Mouse (Mus musculus): ENCODE measurements at regions not wholly inside any gene's neighbourhood (a gene's known extent, or its start where the extent isn't known, plus 50 kb on each side); places are given as distances from the start of the nearest gene placed in this dataset.

DNA sequence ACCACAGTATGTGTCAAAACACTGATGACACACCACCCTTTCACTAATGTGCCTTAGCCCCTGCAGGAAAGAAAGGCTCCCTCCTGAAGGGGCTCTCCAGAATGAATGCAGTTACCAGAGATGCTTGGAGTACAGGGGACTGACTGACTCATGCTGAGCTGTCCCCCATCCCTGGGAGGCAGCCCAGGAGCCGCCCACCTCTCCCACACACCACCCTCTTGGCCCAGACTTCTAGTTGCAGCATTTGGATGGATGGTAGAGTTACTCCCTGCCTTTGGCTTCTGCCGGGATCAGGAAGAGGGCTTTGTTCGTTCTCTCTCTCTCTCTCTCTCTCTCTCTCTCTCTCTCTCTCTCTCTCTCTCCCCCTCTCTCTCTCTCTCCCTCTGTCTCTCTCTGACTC is 53.4 kb upstream of the Jun start:
- no peak for DNase-seq (ENCODE audit: low spot score)

DNA sequence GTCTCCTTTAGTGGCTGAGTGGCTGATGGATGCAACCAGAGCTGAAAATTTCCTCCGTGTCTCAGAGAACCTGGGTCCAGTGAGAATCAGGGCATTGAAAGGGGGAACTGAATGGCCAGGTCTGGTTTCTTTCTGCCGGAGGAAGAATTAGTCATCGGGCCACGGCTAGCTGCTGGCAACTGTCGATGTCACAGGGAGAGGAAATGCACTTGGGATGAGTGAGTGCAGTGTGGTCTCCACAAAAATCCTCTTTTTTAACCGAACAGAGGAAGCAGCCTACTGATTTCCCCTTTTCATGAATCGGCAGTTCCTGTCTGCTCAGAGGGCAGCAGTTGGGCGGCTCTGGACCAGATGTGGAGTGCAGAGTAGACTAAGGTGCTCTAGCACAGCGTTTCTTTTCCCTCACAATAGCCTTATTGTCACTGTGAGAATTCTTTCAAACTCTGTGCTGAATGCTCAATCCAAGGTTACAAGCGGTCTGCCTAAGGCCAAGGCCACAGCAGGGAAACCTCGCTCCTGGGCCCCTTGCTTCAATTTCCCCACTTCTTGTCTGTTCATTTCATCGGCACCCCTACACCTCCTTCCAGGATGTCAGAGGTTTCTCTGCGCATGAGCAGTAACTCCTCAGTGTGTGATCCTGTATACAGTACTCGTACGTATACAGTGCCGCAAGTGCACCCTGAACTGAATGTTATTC is 54.1 kb upstream of the Jun start:
- peak; percentile 48 for DNase-seq (ENCODE audit: low spot score)

DNA sequence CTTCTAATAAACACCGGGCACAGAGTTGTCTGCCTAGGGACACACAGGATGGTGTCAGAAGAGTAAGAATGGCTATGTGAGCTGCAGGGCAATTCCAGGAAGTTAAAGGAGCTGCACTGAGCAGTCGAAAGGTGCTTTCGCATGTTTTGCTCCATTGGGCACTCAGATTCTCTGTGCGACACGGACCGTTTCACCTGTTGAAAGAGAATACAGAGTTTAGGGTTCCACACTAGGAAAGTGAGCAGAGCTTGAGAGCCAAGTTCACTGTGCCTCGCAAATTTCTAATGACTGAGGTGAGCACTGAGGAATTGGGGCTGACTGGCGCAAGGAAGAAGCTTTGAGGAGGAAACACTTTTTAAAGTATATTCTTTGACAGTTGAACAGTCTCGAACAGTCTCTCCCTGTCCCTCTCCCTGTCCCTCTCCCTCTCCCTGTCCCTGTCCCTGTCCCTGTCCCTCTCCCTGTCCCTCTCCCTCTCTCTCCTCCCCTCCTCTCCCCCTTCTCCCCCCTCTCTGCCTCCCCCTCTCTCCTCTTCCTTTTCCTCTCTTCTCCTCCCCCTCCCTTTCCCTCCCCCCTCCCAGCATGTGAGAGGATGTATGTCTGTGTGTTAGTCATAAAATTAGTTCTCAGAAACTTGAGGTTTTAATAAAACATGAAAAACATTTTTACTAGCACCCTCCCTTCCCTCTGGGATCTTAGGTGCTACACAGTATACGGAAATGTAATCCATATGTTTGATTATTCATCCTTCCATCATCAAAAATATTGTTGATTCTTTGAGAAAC is 55.1 kb upstream of the Jun start:
- no peak for DNase-seq (ENCODE audit: low spot score)

DNA sequence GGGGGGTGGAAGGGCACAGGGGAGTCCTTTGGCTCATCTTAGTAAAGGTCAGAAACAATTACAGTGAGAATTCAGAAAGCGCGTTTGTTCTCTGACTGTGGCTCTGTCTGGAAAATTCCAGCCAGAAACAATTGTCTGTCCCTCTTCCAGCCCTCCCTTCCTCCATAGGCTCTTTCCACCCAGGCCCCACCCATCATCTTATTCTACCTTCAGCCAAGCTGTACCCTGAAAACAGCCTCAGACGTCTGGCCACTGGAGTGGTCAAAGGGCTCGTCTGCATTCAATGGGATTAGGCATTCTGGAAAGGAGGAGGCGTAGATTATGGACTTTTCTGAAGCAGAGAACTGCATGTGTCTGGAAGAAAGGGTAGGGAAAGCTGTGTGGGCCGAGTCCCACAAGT is 56.8 kb upstream of the Jun start:
- DNase-seq (ENCODE audit: low spot score), result no peak

DNA sequence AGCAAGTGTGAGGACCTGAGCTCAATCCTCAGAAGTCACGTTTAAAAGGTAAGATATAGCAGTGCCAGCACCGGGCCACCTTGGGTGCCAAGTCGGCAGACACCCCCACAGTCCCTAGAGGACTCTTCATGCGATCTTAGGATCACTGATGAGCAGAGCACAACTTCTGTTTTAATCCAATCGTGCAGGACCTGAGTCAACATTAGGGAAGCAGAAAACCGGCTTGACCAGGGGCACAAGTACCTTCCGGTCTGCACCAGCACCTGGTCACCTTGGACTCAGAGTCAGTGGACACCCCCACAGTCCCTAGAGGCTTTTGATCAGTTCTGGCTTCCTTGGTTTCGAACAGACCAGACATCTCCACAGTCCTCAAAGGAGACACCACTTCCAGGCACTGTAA is 58.8 kb upstream of the Jun start:
- DNase-seq (ENCODE audit: low spot score), result no peak

DNA sequence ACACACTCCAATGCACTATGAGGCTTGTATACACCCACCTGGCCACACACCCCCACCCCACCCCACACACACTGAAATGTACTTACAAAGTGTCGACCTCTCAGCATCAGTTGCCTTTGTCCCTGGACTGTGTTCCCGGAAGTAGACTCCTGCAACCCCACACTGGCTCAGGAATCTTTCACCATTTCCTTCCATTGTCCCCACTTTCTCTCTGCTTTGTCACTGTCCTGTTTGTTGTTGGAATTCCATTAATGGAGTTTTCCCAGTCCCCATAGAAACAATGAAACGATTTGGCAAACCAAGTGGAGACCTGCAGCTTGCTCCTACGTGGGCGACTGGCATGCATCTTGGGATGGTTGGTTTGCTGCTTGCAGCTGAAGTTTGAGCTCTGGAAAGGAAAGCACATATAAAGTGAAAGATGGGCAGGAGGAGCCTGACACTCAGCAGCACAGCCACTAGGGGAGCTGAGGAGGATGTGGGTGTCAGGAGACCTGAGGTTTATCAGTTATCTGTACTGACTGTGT is 65.2 kb upstream of the Jun start:
- no peak for DNase-seq (ENCODE audit: low spot score)

DNA sequence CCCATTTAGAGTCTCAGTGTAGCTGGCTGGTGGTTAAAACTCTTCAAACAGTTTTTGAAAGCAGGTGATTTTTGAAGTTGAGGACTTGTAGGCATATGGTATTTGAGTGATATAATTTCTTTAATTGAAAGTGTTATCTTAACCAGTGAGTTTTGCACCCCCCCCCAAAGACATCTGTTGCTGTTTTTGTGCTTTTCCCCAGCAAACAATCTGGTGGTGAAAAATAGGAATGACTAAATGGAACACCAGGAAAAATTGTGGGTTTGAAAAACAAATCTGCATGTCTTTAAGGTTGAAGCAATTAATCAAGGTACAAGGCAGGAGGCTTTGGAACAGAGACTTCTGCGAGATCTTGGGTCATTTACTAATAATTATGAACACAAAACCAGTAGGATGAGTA is 68.9 kb upstream of the Jun start:
- no peak for DNase-seq (ENCODE audit: low spot score)

DNA sequence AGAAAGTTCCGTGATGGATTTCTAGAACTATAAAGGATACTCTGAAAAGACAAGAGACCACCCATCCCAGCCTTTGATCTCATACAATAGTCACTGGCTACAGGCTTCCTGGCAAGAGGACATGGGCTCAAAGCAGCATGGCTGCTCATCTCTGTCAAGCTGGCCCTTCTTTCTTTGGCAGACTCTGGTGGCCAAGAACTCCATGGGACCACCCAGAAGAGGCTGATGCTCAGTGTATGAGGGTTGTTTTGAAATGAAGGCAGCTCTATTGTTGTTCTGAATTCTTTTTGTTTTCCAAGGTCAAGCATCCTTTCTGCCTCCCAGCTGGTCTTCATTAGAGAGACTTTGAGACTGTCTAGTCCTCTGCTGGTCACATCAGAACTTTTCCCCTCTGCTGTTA is 73.3 kb upstream of the Jun start:
- no peak for DNase-seq (ENCODE audit: low spot score)

DNA sequence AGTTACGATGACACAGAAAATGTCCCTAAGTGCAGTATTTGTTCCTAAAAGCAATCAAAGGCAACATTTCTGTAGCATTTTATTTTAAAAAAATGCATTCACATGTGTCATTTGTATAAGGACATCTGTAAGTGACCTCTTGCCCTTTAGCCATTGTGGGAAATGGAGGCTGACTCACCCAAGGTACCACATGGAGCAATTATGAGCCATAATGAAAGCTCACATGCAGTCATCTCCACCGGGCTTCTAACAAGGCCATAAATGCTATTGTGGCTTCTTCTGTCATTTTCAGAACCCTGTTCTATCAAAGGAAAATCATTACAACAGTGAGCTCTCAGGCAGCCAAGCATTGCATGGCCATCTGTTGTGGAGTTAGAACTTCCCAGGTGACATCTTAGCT is 75.9 kb upstream of the Jun start:
- no peak for DNase-seq (ENCODE audit: low spot score)

DNA sequence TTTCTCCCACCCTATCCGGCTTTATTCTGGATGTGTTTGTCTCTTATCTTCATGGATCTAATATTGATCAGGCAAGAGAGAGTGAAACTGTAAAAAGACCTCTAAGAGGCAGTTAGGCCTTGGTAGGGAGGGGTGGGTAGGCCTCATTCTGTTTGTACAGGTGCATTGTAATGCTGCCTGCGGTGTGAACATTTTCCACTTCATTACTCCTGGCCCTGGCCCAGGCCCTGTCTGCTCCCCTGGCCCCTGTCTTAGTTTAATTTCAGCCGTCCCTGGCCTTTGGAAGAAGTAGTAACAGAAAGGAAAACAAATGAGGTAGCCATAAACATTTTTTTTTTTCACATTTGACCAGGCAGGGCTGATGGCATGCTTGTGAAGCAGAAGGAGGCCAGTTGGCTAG is 81.8 kb upstream of the Jun start:
- no peak for DNase-seq (ENCODE audit: low spot score)

DNA sequence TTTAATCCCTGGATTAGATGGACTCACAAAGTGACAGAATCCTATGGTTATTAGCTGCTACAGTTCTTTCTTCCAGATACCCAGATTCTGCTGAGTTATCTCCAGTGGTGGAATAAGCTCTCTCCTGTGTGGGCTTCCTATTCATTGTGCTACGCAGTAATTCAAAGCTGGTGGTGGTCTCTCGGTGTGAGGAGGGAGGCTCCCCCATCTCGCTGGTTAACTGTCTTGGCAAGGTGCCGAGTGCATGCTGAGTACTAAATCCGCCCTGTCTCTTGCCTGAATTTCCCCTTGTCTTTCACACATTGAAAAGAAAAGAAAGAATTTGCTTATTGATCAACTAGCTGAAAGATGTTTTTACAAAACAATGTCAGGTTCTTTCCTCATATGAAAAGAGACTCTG is 82.6 kb upstream of the Jun start:
- DNase-seq (ENCODE audit: low spot score), result no peak

DNA sequence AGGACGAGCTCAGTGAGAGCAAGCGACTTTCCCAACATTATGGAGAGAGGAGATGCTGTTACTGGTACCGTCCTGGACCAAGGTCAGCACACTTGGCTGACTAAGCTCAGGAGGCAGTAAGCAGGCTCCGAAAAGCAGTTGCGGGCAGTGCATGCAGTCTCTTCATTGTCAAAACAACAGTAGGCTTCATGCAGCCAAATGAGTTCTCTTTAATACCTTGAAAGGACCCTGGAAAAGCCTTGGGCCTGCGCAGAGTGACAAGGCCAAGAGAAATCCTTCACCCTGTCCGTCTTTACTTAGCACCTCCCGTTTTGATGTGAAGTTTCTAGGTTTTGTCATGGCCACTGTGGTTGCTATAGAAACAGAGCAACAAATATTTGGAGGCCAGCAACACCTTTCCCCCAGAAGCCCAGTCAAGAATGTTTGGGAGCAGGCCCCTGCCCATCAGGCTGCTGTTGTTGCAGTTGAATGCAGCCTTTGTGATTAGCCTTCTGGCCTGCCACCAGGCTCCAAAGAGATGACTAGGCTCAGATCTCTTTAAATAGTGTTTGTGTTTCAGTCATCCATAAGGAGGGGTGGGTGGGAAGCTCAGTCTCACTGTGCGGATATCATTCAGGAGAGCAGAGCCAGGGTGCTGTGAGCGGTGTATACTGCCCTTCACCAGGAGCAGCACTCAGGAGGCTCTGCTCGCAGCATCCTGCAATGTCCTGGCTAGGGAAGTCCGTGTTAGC is 85.6 kb upstream of the Jun start:
- DNase-seq (ENCODE audit: low spot score), result no peak

DNA sequence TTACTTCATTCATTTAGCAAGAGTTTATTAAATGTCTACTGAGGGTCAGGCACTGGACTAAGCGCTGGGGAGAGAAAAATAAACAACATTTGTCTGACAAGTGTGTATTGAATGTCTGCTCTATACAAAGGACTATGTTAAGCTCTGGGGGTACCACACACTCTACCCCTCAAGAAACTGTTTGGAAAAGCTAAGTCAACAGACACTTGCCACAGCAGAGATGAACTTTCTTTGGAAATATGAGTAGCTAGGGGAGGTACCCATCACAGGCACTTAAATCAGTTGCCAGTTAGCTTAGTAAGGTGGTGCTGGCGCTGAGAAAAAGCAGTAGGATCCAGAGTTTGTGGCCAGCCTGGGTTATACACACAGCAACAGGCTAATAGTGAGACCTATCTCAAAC is 86.7 kb upstream of the Jun start:
- DNase-seq (ENCODE audit: low spot score), result no peak

DNA sequence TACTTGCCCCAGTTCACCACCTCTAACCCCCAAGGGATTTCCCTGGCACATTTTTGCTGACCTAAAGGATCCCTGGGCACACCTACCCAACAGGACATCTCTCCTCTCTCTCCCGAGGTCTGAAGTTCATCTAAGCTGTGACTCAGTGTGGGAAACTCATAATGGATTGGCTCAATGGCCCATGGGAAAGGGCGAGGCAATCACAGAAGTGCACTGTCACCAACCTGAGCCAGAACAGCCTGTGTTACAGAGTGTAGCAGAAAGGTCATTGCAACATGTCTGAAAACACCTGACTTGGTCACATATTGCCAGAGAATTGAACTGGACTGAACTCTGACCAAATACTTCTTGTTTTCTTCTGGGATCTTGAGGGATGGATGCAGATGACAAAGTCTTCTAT is 89.2 kb upstream of the Jun start:
- no peak for DNase-seq (ENCODE audit: low spot score)

DNA sequence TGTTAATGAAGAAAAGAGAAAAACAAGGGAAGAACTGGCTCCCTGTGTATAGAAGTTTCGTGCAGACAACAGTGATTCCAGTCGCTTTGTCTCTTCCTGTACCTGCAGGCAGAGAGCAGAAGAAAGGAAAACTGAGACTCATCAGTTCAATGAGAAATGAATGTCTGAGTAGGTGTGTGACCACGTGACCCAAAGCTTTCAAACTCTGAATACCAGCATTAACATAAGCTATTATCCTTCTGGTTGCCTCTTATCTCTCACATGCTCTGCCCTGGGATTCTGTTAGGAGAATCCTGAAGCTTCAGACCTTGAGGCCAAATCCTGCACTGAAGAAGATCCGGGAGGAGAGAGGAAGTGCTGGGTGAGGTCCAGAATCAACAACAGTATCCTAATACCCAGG is 91.1 kb upstream of the Jun start:
- DNase-seq (ENCODE audit: low spot score), result no peak

DNA sequence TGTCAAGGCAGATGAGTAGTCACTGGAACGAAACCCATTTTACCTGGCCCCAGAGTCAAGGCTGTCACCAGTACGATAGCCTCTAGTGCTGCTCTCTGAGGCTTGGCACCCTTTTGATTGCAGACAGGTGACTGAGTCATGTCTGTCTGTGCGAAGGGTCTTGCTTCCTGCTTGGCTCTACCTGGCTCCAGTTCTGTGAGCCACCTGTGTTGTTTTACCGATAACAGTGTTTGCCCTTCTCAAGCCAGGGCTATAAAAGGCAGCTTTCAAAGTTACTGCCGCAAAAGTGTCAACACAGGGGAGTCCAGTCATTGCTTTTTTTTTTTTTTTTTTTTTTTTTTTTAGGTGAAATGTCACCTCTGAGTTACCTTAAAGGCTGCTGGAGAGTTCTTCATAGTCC is 91.6 kb upstream of the Jun start:
- DNase-seq (ENCODE audit: low spot score), result peak; percentile 74

DNA sequence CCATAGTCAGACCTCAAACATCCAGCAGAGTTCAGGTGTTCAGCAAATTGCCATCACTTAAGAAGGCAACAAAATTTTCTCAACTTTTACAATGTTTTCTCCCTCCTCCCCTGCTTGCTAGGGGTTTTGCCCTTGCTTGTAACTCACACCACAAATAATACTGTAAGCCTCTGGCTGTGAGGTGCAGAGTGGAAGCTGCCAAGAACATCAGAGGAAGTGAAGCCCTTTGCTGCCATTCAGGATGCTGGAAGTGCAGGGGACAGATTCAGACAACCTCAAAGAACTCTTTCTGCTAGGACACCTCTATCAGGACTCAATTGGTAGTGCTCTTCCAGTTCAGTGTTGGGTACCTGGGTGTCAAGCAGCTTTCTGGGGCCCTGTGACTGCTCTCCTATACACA is 92.4 kb upstream of the Jun start:
- no peak for DNase-seq (ENCODE audit: low spot score)

DNA sequence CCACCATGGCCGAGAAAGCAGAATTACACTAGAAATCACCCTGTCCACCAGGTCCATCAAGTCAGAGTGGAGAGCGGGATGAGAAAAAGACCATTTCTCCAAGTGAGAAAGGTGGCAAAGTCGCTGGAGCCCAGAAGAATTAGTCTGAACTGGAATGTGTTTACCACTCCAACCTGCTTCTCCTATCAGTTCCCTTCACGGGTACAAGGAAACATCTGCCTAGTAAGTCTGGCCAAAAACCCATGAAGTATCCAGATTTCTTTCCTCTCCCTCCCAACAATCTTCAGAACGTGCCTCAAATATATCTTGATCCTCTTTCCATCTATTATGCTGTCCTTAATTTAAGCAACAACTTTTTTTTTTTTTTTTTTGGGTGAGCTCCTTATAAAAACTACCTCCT is 94.2 kb upstream of the Jun start:
- DNase-seq (ENCODE audit: low spot score), result no peak

DNA sequence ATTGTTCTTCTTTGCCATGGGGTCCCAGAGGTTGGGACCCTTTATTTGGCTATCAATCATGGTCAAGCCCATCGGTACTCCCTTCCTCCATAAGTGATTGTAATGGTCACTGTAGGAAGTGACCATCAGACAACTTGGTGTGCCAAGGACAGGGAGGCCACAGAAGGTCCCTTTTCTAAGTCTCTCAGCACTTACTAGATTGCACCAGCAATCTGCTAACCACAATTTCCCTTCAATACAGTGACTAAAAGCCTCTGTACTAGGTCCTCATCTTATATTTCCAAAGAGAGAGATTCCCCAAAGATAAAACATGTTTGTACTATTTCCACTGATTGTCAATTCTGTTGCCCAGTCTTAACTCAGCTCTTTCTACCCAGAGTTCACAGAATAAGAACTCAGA is 96.6 kb upstream of the Jun start:
- DNase-seq (ENCODE audit: low spot score), result no peak

DNA sequence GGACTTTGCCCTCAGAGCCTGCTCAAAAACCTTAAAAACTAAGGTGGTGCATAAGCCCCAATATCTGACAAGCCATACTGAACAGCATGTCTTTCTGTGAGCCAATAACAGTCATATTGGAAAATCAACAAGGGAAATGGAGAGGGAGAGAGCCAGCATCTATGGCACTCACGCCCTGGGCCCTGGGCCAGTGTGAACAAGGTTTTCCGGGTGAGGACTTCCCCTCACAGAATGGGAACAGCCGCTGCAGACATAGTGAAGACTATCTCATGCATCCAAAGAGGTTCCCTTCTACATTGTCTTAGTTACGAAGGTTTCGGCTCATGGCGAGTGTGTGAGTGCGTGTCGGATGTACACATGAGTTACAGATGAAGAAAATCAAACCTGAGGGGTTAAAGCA is 99.7 kb upstream of the Jun start:
- DNase-seq (ENCODE audit: low spot score), result peak; percentile 77

DNA sequence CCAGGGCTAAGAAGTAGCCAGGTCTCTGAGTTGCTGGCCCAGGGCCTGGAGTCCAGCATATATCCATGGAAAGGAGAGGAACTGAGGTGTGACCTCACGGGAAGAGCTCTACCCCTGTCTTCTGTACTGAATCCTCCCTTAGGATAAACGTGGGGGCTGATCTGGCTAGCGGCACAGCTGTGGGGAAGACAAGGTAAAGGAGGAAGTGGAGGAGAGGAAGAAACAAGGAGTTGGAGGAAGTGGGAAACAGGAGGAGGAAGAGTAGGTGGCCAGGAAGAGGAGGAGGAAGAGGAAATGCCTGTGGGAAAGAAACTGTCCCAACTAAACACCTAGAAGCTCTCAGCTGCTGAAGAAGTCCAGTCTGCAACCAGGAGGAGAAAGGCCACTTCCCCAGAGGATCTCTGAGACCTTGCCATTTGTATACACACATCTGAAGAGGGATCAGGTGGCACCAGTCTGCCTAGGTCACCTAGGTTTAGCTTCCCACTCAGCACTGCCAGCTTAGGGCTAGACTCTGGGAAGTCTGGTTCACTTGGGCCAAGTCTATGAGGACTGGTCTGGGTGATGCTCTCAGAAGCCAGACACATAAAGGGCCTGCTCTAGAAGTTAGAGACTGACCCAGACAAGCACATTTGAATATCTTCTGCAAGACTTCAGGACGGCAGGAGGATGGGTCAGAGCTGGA is 100.6 kb upstream of the Jun start:
- no peak for DNase-seq (ENCODE audit: low spot score)

DNA sequence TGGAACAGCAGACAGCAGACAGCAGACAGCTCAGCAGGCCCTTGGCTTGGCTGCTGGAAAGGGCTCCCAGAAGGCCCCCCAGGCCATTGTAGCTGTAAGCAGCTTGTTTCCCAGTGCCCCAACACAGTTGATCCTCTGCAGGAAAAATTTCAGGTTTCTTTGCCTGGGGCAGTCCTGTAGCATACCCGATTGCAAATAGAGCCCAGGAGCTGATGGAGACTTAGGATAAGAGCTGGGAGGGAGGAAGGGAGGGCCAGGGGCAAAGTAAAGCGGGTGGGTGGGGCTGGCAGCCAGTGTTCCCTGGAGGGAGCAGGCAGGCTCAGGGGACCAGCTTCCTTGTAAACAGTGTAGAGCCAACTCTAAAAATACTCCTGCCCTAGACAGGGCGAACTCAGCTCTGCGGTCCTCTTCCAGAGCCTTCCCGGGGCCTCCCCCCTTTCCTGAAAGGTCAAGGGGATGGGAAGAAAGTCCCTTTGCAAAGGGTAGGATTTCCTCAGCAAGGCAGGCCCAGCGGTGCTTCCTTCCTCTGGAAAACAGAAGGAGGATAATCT is 101.8 kb upstream of the Jun start:
- peak; percentile 87 for DNase-seq (ENCODE audit: low spot score)
